Mouse (Mus musculus) embryonic facial prominence, embryonic 10.5 days (tissue): ENCODE data around the gene Rtn3. TPM values are rescaled to one million over a fixed set of nuclear protein-coding genes. Genes with fewer than 3 reads are reported as not detected.

ENCODE experiments used
- DNase-seq: peaks from one replicate; pipeline ENCODE4 v3.0.0-alpha.2; 2017; ENCODE audit warnings: low spot score
- H3K27ac ChIP-seq: fragments of 300-500 bp; sonication (generic); replicated peaks from 2 replicates; pipeline ENCODE4 v1.5.1; 2016; ENCODE audit warnings: mild to moderate bottlenecking
- H3K27me3 ChIP-seq: fragments of 300-500 bp; sonication (generic); replicated peaks from 2 replicates; pipeline ENCODE4 v1.6.1; 2016; ENCODE audit warnings: low read depth, mild to moderate bottlenecking; ENCODE audit not compliant: poor library complexity, severe bottlenecking
- H3K36me3 ChIP-seq: fragments of 300-500 bp; sonication (generic); replicated peaks from 2 replicates; pipeline ENCODE4 v1.6.1; 2016; ENCODE audit warnings: mild to moderate bottlenecking, moderate library complexity
- H3K4me1 ChIP-seq: fragments of 300-500 bp; sonication (generic); 2 replicates; pipeline ENCODE4 v1.6.1; 2016
- H3K4me3 ChIP-seq: fragments of 300-500 bp; sonication (generic); 2 replicates; pipeline ENCODE4 v1.5.1; 2016; ENCODE audit warnings: mild to moderate bottlenecking, moderate library complexity
- H3K9me3 ChIP-seq: fragments of 300-500 bp; sonication (generic); 2 replicates; pipeline ENCODE4 v1.6.1; 2016; ENCODE audit warnings: mild to moderate bottlenecking
- WGBS: fragments of 180-500 bp; shearing (Covaris S2); methylation state at CpG from one replicate; pipeline ENCODE4 v1.1.7; 2016; 5-methylcytosine and 5-hydroxymethylcytosine counted together
- polyA plus RNA-seq: library from polyadenylated mRNA; unstranded; fragments of >200 nt; fragmentation: Nextera tagmentation; extraction: Ambion mirVana; gene quantifications from 2 replicates; pipeline ENCODE4 v1.2.1, GENCODE M21; 2016

The Rtn3 gene
- polyA plus RNA-seq: 145 and 153 TPM in 2 replicates

DNA sequence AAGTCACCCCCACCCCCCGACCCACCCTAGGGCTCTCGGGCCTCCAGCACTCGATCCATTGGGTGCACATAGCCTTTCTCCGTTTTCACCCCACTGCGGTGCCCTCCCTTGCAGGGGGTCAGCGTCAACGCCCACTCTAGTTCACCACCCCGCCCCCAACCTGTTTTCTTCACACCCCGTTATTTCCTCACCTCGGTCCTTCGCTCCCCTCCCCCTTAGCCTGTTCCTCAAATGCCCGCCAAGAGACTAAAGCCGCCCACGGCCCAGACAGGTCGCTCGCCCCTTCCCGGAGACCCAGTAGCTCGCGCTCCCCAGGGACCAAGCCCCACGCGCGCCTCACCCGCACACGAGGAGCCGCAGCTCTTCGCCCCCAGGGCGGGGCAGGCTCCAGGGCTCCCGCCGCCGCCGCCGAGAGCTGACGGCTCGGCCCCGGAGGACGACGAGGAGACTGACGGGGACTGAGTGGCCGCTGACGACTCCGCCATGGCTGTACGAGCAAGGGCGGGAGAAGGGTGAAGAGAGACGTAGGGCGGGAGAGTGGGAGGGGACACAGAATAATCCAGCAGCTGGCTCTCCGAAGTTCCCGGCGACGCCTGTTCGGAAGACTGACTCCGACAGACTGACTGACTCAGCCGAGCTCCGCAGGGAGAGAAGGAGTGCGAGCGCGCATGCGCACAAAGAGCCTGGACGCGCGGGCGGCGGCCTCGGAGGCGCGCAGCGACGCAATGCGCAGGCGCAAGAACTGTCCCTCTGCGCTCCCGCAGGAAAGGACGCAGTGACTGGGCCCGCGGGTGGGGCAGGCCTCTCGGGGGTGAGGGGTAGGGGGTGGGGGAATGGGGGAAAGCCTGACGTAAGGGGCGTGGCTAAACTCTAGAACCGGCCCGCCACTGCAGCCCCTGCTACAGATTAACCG lies at the start of gene Rtn3:
Rtn3 (minus strand) TSS at position 683 of the 913 bp plus-strand sequence.
- WGBS: under 1% methylated on average over 80 of the region's 80 CpGs
- Histone ChIP-seq H3K36me3 (peaks cover 4% of the 10 kb centered on the region; the same call in 1 of the 2 replicates), H3K9me3 (no peaks in the 10 kb centered on the region), H3K4me3 (peak within 1 kb of the TSS; percentile 73), H3K27me3 (no peaks in the 10 kb centered on the region), H3K4me1 (peaks cover 22% of the 10 kb centered on the region), H3K27ac (peak within 1 kb of the TSS; percentile 95)
- peak; percentile 99 for DNase-seq

DNA sequence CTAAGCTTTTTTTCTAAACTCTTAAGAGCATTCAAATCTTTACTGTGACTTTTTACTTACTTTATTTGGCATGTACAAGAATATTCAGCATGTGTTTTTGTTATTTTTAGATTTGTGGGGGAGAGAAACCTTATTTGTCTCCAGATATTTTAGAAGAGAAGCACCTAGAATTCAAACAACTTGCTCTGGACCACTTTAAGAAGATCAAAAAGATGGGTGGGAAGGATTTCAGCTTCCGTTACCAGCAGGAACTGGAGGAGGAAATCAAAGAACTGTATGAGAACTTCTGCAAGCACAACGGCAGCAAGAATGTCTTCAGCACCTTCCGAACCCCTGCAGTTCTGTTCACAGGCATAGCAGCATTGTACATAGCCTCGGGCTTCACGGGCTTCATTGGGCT lies 48.8 kb upstream of the Rtn3 start:
- Histone ChIP-seq H3K27me3 (no peaks in the 10 kb centered on the region), H3K4me3 (no peak overlapping the region), H3K27ac (no peak overlapping the region), H3K4me1 (no peaks in the 10 kb centered on the region), H3K36me3 (peaks cover 46% of the 10 kb centered on the region), H3K9me3 (no peaks in the 10 kb centered on the region)
- DNase-seq: no peak
- 92% methylated on average over 5 of the region's 5 CpGs for WGBS

DNA sequence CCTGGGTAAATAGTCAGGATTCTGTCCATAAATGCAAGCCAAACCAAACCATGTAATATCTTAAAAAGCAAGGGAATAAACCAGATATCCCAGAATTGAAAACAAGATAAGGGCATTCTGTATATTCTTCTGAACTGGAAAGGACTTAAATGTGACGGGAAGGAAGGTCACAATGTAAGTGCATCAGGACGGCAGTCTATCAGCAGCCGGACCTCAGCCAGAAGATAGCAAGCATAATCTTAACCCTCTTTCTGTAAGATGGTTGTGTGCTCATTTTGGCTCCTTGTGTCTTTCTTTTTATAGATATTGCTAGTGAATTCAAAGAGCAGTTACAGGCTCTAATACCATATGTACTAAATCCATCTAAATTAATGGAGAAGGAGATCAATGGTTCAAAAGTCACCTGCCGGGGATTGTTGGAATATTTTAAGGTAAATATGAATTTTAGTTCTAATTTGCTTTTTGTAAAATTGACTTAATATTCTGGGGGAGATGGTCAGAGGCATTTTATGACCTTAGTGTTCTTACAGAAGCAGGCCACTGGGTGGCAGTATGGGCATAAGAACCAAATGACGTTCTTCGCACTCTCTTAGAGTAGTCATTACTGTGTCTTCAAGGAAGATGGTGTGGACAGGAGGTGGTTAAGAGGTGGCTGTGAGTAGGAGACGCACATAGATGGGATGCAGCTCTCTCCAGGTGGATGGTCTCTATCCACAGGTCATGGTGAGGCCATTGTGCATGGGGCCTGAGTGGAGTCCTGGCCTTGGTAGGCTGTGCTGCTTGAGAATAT lies 45.8 kb upstream of the Rtn3 start:
- no peak overlapping the region for H3K27ac ChIP-seq

DNA sequence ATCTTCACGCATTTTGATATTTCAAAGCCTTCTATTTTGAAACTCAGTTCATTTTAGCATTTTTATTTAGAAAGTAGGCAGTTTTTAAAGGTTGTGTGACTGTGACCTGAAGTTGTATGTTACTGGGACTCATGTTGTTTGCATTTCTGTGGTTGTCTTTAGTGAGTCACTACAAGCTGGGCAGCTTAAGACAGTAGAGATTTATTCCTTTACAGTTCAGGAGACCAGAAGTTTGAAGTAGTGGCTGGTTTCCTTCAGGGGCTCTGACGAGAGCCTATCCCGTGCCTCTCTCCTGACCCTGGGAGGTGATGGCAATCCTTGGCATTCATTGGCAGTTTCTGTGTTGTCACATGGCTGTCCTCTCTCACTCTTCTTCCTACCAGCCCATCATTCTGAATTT lies 41.8 kb upstream of the Rtn3 start:
- WGBS: 80% methylated on average over 3 of the region's 3 CpGs

More for the DNA sequence above, 45.8 kb upstream of the Rtn3 start:
- H3K27me3 ChIP-seq: no peaks in the 10 kb centered on the region
- H3K4me3 ChIP-seq: no peak overlapping the region
- H3K4me1 ChIP-seq: no peaks in the 10 kb centered on the region
- DNase-seq: peak; percentile 62
- peaks cover 50% of the 10 kb centered on the region for H3K36me3 ChIP-seq
- 61% methylated on average over 7 of the region's 7 CpGs for WGBS
- no peaks in the 10 kb centered on the region for H3K9me3 ChIP-seq

DNA sequence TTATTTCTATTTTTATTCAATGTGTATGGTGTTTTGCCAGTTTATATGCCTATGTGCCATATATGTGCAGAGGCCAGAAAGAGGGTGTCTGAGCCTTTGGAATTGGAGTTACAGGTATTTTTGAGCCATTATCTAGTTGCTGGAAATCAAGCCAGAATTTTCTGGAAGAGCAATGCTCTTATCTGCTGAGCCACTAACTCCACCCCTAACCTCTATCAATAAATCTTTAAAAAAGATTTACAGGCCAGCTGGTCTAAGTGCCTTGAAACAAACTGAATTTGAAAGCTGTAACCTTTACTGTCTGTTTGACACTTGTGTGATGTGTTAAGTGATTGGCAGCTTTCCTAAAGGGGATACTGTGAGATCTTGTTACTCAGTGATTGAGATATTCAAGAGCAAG lies 40.7 kb upstream of the Rtn3 start:
- H3K27me3 ChIP-seq: no peaks in the 10 kb centered on the region
- no peaks in the 10 kb centered on the region for H3K4me1 ChIP-seq
- no peaks in the 10 kb centered on the region for H3K9me3 ChIP-seq
- peaks cover 45% of the 10 kb centered on the region for H3K36me3 ChIP-seq
- H3K27ac ChIP-seq: no peak overlapping the region
- DNase-seq: no peak
- no peak overlapping the region for H3K4me3 ChIP-seq

More for the DNA sequence above, 41.8 kb upstream of the Rtn3 start:
- Histone ChIP-seq H3K27ac (no peak overlapping the region), H3K27me3 (no peaks in the 10 kb centered on the region), H3K4me3 (no peak overlapping the region), H3K36me3 (peaks cover 45% of the 10 kb centered on the region), H3K4me1 (no peaks in the 10 kb centered on the region), H3K9me3 (no peaks in the 10 kb centered on the region)
- no peak for DNase-seq

DNA sequence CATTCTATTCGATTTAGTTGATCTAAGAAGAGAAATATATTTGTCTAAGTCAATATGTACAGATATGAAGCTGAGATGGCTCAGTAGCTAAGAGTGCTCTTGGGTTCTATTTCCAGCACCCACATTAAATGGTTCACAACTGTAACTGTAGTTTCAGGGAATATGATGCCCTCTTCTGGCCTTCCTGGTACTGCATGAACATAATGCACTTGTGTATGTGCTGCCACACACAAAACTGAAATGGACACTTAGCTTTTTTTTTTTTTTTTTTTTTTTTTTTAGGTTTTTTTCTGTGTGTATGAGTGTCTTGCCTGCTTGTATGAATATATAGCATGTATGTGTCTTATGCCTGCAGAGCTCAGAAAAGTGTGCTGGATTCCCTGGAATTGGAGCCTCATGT lies 40.2 kb upstream of the Rtn3 start:
- Histone ChIP-seq H3K9me3 (no peaks in the 10 kb centered on the region), H3K27ac (no peak overlapping the region), H3K4me1 (no peaks in the 10 kb centered on the region), H3K36me3 (peaks cover 50% of the 10 kb centered on the region), H3K4me3 (no peak overlapping the region), H3K27me3 (no peaks in the 10 kb centered on the region)
- WGBS: 89% methylated on average over 1 of the region's 1 CpGs
- DNase-seq: no peak

DNA sequence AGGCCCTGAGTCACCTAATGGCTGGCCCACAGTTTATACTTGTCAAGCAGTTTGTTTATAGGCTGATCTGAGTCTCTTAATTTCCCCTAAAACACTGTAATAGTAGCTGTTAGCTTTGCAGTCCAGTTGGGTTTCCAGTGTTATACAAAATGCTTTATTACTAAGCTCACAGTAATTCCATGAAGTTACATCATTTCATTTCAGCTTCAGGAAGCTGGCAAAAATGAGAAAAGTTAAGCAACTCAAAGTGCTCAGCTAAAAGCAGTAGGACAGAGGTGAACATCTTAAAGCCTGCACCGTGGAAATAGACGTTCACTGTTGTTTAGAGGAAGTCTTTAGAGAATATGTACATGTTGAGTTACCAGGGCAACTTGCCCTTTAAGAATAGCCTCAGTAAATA lies 39.8 kb upstream of the Rtn3 start:
- Histone ChIP-seq H3K36me3 (peaks cover 52% of the 10 kb centered on the region), H3K27ac (no peak overlapping the region), H3K4me3 (no peak overlapping the region), H3K4me1 (no peaks in the 10 kb centered on the region), H3K9me3 (no peaks in the 10 kb centered on the region), H3K27me3 (no peaks in the 10 kb centered on the region)
- 96% methylated on average over 2 of the region's 2 CpGs for WGBS
- no peak for DNase-seq

DNA sequence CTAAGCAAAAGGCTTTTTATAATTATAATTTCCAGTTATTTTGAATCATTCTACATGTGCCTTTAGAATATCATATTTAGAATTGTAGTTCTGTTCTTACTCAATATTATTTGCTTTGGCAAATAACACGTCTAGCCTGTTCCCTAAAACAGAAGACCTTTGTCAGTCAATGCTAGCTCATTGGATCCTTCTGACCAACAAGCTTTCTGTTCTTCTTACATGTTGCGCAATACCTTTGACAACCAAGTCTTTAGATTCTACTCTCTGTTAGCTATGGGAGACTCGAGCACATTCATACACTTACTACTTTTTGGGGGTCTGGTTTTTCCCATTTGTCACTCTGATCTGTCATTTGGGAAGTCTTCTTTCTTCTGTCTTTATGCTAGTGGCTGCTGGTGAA lies 38.5 kb upstream of the Rtn3 start:
- WGBS: 91% methylated on average over 3 of the region's 3 CpGs
- Histone ChIP-seq H3K4me1 (no peaks in the 10 kb centered on the region), H3K27me3 (no peaks in the 10 kb centered on the region), H3K4me3 (no peak overlapping the region), H3K9me3 (no peaks in the 10 kb centered on the region), H3K27ac (no peak overlapping the region), H3K36me3 (peaks cover 62% of the 10 kb centered on the region)
- no peak for DNase-seq

DNA sequence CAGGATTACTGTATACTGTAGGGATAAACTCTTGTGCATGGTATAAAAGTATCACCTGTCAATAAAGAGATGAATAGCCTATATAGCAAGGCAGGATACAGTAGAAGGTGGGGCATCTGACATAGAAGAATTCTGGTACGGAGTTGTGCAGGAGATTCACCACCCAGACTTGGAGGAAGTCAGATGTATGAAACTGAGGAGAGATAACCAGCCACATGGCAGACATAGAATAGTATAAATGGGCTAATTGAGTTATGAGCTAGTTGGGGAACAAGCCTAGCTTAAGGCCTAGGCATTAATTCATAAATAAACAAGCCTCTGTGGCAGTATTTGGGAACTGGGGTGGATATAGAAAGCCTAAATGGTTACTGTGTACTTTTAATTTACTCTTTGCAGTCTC lies 33.4 kb upstream of the Rtn3 start:
- Histone ChIP-seq H3K4me1 (peaks cover 5% of the 10 kb centered on the region; the same call in 1 of the 2 replicates), H3K27me3 (no peaks in the 10 kb centered on the region), H3K36me3 (peaks cover 37% of the 10 kb centered on the region), H3K4me3 (no peak overlapping the region), H3K27ac (no peak overlapping the region), H3K9me3 (no peaks in the 10 kb centered on the region)
- no peak for DNase-seq
- WGBS: 86% methylated on average over 1 of the region's 1 CpGs

DNA sequence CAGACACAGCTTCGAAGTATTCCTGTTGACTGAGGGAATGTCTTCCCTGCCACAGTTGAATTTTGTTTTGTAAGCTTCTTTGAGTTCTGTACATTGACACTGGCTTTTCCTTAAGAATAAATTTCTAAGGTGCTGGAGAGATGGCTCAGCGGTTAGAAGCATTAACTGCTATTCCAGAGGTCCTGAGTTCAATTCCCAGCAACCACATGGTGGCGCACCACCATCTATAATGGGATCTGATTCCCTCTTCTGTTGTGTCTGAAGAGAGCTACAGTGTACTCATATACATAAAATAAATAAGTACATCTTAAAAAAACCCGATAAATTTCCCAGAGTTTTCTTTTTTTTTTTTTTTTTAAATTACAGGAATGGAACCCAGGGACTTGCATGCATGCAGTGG lies 24.9 kb upstream of the Rtn3 start:
- H3K27ac ChIP-seq: no peak overlapping the region
- no peaks in the 10 kb centered on the region for H3K9me3 ChIP-seq
- no peaks in the 10 kb centered on the region for H3K27me3 ChIP-seq
- peaks cover 25% of the 10 kb centered on the region for H3K36me3 ChIP-seq
- no peak overlapping the region for H3K4me3 ChIP-seq
- 71% methylated on average over 4 of the region's 4 CpGs for WGBS
- no peak for DNase-seq
- peaks cover 5% of the 10 kb centered on the region; the same call in 1 of the 2 replicates for H3K4me1 ChIP-seq

DNA sequence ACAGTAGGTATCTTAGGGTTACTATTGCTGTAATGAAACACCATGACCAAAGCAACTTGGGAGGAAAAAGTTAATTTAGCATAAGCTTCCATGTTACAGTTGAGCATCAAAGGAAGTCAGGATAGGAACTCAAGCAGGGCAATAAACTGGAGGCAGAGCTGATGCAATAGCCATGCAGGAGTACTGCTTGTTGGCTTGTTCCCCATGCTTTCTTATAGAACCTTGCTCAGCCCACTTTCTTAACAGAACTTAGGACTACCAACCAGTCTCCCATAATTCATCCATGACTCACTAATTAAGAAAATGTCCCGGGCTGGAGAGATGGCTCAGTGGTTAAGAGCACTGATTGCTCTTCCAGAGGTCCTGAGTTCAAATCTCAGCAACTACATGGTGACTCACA lies 23.2 kb upstream of the Rtn3 start:
- Histone ChIP-seq H3K27me3 (no peaks in the 10 kb centered on the region), H3K9me3 (no peaks in the 10 kb centered on the region), H3K27ac (no peak overlapping the region), H3K4me3 (no peak overlapping the region), H3K36me3 (peaks cover 15% of the 10 kb centered on the region), H3K4me1 (no peaks in the 10 kb centered on the region)
- 80% methylated on average over 1 of the region's 1 CpGs for WGBS
- no peak for DNase-seq

DNA sequence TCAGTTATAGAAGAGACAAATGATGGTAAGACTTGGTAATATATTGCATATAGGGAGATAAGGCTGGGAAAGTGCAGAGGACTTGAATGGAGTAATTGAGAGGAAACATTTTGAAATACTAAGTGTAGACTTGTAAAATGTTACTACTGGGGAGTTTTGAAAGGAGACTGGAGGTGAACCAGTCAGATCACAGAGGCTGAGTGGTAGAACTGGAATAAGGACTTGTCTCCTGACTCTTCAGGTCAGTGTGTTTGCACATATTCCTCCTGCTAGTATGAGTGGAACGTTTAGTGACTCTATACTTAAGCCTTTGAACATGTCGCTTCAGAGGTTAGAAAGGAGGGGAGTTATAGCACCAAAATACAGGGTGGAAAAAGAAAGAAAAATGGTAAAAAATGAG lies 19.4 kb upstream of the Rtn3 start:
- H3K27me3 ChIP-seq: no peaks in the 10 kb centered on the region
- DNase-seq: no peak
- 90% methylated on average over 2 of the region's 2 CpGs for WGBS
- H3K4me1 ChIP-seq: peaks cover under 1% of the 10 kb centered on the region; the same call in 1 of the 2 replicates
- no peak overlapping the region for H3K4me3 ChIP-seq
- no peaks in the 10 kb centered on the region for H3K9me3 ChIP-seq
- H3K36me3 ChIP-seq: no peaks in the 10 kb centered on the region
- no peak overlapping the region for H3K27ac ChIP-seq
